Mouse (Mus musculus): ENCODE data around the gene Csk. TPM values are rescaled to one million over a fixed set of nuclear protein-coding genes. Genes with fewer than 3 reads are reported as not detected.

Csk gene
- polyA plus RNA-seq, 1 experiment from 2014 or later: 41.1 TPM

DNA sequence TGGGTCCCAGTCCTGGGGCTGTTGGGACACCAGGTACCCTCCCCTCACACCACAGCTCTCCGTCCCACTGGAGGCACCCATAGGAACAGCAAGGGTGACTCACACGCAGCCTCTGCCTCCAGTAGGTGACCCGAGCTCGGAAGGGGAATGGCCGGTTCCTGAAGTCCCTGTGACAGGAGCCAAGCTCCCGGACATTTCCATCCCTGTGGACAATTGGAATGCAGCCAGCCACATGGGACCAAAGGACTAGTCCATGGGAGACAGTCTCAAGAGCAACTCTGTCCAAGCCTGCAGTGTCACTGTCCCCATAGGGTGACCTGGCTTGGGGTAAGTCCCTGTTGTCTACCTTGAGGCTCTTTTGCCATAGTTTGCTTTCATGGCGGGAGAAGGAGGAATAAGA, 39.5 kb downstream of the Csk start:
- Histone ChIP-seq H3K9ac (no peak overlapping the region), H3K4me3 (no peak overlapping the region), H3K4me1 (no peaks in the 10 kb centered on the region), H3K9me3 (no peaks in the 10 kb centered on the region), H3K27ac (no peak overlapping the region), H3K27me3 (no peaks in the 10 kb centered on the region), H3K36me3 (no peaks in the 10 kb centered on the region), H3K4me2 (replicated peaks) (no peak overlapping the region)
- 90% methylated on average over 7 of the region's 7 CpGs for WGBS
- no peak for ATAC-seq (ENCODE audit: insufficient number of reproducible peaks, insufficient read depth, low FRiP score, low TSS enrichment)

DNA sequence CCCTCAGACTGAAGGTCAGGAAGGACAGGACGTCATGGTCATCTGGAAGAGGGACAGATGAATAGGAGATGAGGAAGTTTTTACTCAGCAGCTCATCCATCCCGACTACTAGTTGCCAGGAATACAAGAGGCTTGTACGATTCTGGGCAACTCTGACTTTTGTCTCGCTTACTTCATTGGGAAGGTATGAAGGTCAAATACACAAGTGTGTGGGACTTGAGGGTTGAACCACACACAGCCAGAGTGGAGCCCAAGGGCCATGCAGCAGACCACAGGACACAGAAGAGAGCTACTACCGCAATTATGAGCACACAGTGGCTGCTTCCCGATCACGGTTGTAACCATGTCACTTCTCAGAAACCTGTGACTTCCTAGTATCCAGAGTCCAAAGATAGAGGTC, 40.8 kb downstream of the Csk start:
- Histone ChIP-seq H3K4me1 (no peaks in the 10 kb centered on the region), H3K4me2 (replicated peaks) (no peak overlapping the region), H3K9me3 (no peaks in the 10 kb centered on the region), H3K4me3 (no peak overlapping the region), H3K27ac (no peak overlapping the region), H3K36me3 (no peaks in the 10 kb centered on the region), H3K27me3 (no peaks in the 10 kb centered on the region), H3K9ac (no peak overlapping the region)
- no peak for ATAC-seq (ENCODE audit: insufficient number of reproducible peaks, insufficient read depth, low FRiP score, low TSS enrichment)
- 77% methylated on average over 7 of the region's 7 CpGs for WGBS

DNA sequence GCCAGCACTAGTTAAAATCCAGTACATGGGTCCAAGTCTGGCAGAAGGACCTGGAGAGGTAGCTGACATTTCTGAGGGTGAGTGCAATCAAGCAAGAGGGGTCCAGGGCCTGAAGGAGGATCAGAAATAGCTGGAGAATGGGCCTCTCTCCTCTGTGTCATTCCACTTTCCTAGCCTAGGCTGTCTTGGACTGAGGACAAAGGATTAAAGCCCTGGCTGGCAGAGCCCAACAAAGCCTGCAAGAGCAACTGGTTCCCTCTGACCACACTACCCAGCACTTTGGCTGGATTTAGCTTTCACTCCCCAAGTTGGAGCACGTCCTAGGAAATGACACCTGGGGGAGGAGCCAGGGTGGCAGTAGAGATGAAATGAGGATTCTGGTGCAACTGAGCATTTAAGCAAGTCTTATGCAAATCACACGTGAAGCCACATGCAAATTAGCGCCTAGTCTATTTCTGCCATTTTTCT, 43.0 kb downstream of the Csk start:
- Histone ChIP-seq H3K4me1 (peaks cover 9% of the 10 kb centered on the region; the same call in 1 of the 2 replicates), H3K36me3 (no peaks in the 10 kb centered on the region), H3K27ac (no peak overlapping the region), H3K9ac (no peak overlapping the region), H3K27me3 (peaks cover 5% of the 10 kb centered on the region; the same call in 1 of the 2 replicates), H3K9me3 (no peaks in the 10 kb centered on the region), H3K4me3 (no peak overlapping the region), H3K4me2 (replicated peaks) (no peak overlapping the region)
- no peak for ATAC-seq (ENCODE audit: insufficient number of reproducible peaks, insufficient read depth, low FRiP score, low TSS enrichment)
- 54% methylated on average over 3 of the region's 3 CpGs for WGBS

DNA sequence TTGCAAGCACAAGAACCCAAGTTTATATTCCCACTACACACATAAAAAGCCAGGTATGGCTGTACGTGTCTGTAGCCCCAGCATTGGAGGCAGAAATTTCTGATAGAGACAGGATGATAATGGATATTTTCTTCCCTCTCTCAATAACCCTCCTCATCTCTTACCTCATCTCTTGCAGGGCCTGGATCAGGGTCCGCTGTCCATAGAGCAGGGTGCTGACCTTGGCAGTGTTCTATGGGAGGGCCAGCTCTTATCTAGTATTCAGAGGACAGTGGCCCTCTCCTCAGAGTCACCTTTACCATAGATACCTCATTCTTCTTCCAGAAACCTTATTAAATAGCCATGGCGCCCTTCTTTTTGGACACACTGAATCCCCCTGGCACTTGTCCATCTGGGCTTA, 43.6 kb downstream of the Csk start:
- H3K36me3 ChIP-seq: no peaks in the 10 kb centered on the region
- no peak overlapping the region for H3K9ac ChIP-seq
- peaks cover 9% of the 10 kb centered on the region; the same call in 1 of the 2 replicates for H3K4me1 ChIP-seq
- no peak for ATAC-seq (ENCODE audit: insufficient number of reproducible peaks, insufficient read depth, low FRiP score, low TSS enrichment)
- H3K4me3 ChIP-seq: no peak overlapping the region
- peaks cover 7% of the 10 kb centered on the region; the same call in 1 of the 2 replicates for H3K27me3 ChIP-seq
- H3K4me2 ChIP-seq (replicated peaks): no peak overlapping the region
- H3K9me3 ChIP-seq: no peaks in the 10 kb centered on the region
- 56% methylated on average over 3 of the region's 3 CpGs for WGBS
- no peak overlapping the region for H3K27ac ChIP-seq

DNA sequence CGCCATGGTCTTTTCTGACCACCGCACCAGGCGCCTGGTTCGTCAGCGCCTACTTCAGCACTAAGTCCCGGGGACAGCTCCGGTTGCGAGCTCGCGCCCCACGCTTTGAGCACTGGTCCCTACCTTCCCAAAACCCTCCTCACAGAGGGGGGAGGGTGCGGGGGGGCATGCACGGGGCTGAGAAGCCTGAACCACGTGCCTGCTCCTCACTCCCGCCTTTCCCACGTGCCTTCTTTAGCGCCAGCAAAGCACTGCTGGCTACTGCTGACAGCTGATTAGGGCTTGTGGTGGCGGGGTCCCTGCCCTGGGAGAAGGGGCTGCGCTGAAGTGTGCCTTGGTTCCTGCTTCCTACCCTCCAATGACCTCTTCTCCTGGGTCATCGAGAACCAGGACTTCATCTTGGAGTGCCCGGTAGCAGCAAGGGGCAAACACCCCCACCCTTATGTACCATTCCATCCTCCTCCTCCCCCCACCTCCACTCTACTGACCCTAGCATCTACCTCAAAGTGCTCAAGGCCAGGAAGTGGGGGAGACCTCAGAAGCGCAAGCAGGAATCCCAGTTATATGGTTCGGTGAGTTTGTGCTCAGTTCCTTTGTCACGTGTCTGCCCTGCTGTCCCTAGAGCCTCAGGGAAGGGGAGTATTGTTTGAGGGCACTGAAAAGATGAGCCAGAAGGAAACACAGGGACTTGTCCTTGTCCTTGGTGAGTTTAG, 47.1 kb downstream of the Csk start, which contains the start of gene Cplx3:
Gene Cplx3 (minus strand): TSS at position 143 of the 713 bp plus-strand sequence.
- H3K27me3 ChIP-seq: peaks cover 12% of the 10 kb centered on the region; the same call in 1 of the 2 replicates
- H3K27ac ChIP-seq: no peak within 1 kb of the TSS
- H3K4me1 ChIP-seq: peaks cover 9% of the 10 kb centered on the region; the same call in 1 of the 2 replicates
- ATAC-seq (ENCODE audit: insufficient number of reproducible peaks, insufficient read depth, low FRiP score, low TSS enrichment): peak; percentile 82; the same call in 1 of the 2 replicates
- no peak within 1 kb of the TSS for H3K4me3 ChIP-seq
- peak within 1 kb of the TSS; percentile 29 for H3K4me2 ChIP-seq (replicated peaks)
- no peak within 1 kb of the TSS for H3K9ac ChIP-seq
- H3K9me3 ChIP-seq: no peaks in the 10 kb centered on the region
- no peaks in the 10 kb centered on the region for H3K36me3 ChIP-seq
- 5% methylated on average over 24 of the region's 24 CpGs for WGBS

DNA sequence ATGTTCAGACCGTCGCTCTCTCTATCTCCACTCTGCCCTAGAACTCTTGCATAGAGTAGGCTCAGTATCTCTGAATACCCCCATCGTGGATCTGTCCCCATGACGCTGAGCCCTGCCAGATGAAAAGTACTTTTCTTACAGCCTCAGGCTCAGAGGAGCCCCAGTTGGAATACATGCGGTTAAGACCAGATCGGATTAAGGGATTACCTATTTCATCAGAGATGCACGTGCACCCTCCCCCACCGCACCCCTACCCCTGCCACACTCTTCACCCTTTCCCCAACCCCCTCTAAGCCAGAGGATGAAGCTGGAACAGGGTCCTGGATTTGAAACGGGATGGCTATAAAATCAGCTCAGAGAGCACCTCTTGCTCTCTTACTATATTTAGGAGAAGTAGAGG, 47.9 kb downstream of the Csk start:
- Histone ChIP-seq H3K36me3 (no peaks in the 10 kb centered on the region), H3K4me1 (peaks cover 14% of the 10 kb centered on the region), H3K27me3 (peaks cover 12% of the 10 kb centered on the region; the same call in 1 of the 2 replicates), H3K4me2 (replicated peaks) (no peak overlapping the region), H3K9me3 (no peaks in the 10 kb centered on the region), H3K27ac (no peak overlapping the region), H3K4me3 (no peak overlapping the region), H3K9ac (no peak overlapping the region)
- WGBS: 12% methylated on average over 9 of the region's 9 CpGs
- no peak for ATAC-seq (ENCODE audit: insufficient number of reproducible peaks, insufficient read depth, low FRiP score, low TSS enrichment)

DNA sequence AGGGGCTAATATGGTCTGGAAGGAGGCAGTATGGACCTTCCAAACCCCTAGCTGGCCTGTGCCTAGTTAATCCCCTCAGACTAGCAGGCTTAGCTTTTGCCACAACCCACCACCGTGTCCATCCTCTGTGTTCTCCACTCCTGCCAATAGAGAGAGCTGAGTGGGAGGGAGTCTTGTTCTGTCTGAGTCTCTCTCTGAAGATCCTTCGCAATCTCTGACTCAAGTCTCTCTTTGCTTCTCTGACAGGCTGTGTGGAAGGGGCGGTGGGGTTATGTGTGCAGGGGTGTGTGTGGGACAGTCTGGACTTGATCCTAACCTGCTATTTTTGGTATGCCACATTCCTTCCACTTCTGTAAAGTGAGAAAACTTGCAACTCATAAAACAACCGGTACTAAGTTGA, 48.6 kb downstream of the Csk start:
- Histone ChIP-seq H3K36me3 (no peaks in the 10 kb centered on the region), H3K27me3 (peaks cover 12% of the 10 kb centered on the region; the same call in 1 of the 2 replicates), H3K4me1 (peaks cover 18% of the 10 kb centered on the region), H3K9ac (no peak overlapping the region), H3K9me3 (no peaks in the 10 kb centered on the region), H3K4me2 (replicated peaks) (no peak overlapping the region), H3K27ac (no peak overlapping the region), H3K4me3 (no peak overlapping the region)
- 77% methylated on average over 4 of the region's 4 CpGs for WGBS
- ATAC-seq (ENCODE audit: insufficient number of reproducible peaks, insufficient read depth, low FRiP score, low TSS enrichment): no peak

DNA sequence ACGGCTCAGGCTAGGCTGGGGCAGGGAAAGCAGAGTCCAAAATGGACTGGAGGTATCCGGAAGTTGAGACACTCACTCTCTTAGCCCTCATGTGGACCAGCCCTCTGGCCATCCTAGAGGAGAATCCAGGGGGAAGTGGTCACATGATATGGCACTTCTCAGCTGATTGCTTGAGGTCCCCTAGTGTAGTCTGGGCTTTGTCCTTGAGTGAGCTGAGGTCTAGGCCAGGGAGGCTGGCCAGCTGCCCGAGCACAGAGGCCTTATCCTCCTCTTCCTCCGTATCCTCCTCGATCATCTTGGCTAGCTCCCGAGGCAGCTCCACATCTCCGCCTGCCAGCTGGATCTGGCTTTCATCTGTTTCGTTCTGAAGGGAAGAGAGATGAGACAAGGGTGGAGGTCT, 51.3 kb downstream of the Csk start:
- peaks cover 12% of the 10 kb centered on the region; the same call in 1 of the 2 replicates for H3K27me3 ChIP-seq
- ATAC-seq (ENCODE audit: insufficient number of reproducible peaks, insufficient read depth, low FRiP score, low TSS enrichment): no peak
- H3K9me3 ChIP-seq: no peaks in the 10 kb centered on the region
- no peak overlapping the region for H3K4me3 ChIP-seq
- no peaks in the 10 kb centered on the region for H3K36me3 ChIP-seq
- no peak overlapping the region for H3K27ac ChIP-seq
- H3K9ac ChIP-seq: no peak overlapping the region
- 63% methylated on average over 8 of the region's 8 CpGs for WGBS
- peaks cover 30% of the 10 kb centered on the region for H3K4me1 ChIP-seq
- no peak overlapping the region for H3K4me2 ChIP-seq (replicated peaks)

DNA sequence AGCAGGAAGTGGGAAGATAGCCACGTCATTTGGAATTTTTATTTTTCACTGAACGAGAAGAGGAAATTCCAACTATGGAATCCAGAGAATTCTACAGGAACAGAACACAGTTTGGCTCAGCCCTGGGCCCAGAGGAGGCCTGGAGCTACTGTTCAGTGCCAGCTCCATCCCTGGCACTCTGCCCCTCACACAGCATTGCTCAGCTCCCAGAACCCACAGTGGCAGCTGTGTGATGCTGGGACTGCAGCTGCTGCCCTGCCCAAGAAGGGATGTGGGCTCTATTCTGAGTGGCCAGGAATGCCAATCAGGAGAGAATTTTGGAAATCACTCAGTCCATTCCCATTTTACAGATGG, 52.1 kb downstream of the Csk start:
- H3K9me3 ChIP-seq: no peaks in the 10 kb centered on the region
- H3K27ac ChIP-seq: no peak overlapping the region
- 47% methylated on average over 2 of the region's 2 CpGs for WGBS
- no peak overlapping the region for H3K4me3 ChIP-seq
- H3K4me2 ChIP-seq (replicated peaks): no peak overlapping the region
- ATAC-seq (ENCODE audit: insufficient number of reproducible peaks, insufficient read depth, low FRiP score, low TSS enrichment): no peak
- no peak overlapping the region for H3K9ac ChIP-seq
- H3K4me1 ChIP-seq: peaks cover 25% of the 10 kb centered on the region
- H3K27me3 ChIP-seq: peaks cover 12% of the 10 kb centered on the region; the same call in 1 of the 2 replicates
- no peaks in the 10 kb centered on the region for H3K36me3 ChIP-seq

DNA sequence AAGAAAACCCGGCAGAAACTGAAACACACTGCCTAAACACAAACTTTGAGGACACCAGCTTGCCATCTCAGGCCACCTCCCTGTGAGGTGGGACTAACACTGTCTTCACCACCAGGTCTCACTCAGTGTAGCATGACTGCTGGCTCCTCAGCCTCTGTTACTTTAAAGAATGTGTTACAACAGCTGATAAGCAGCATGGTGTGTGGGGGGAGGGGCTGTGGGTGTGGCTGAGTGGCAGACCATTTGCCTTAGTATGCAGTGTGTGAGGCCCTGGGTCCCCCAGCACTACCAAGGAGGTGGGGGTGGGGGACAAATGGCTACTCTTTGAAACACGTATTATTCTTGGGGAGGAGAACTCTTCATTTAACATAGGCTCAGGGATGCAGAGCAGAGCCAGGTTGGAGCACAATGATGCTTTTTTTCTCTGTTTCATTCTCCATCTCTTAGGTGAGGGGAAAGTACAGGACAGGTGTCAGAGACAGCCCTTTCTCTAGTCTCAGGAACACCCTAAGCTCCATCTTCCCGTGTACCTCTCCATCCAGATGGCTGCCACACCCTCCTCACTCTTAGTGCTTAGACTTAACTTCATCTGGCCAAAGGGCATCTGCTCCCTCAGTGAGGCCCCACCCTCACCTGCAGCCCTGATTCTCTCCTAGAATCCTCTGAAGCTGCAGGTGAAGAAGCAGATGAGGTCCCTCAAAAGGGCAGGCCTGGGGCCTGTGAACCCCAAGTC, 52.6 kb downstream of the Csk start:
- Histone ChIP-seq H3K9me3 (no peaks in the 10 kb centered on the region), H3K36me3 (no peaks in the 10 kb centered on the region), H3K4me3 (no peak overlapping the region), H3K27ac (no peak overlapping the region), H3K4me2 (replicated peaks) (no peak overlapping the region), H3K4me1 (peaks cover 22% of the 10 kb centered on the region), H3K27me3 (peaks cover 7% of the 10 kb centered on the region; the same call in 1 of the 2 replicates), H3K9ac (no peak overlapping the region)
- no peak for ATAC-seq (ENCODE audit: insufficient number of reproducible peaks, insufficient read depth, low FRiP score, low TSS enrichment)
- 14% methylated on average over 3 of the region's 3 CpGs for WGBS

DNA sequence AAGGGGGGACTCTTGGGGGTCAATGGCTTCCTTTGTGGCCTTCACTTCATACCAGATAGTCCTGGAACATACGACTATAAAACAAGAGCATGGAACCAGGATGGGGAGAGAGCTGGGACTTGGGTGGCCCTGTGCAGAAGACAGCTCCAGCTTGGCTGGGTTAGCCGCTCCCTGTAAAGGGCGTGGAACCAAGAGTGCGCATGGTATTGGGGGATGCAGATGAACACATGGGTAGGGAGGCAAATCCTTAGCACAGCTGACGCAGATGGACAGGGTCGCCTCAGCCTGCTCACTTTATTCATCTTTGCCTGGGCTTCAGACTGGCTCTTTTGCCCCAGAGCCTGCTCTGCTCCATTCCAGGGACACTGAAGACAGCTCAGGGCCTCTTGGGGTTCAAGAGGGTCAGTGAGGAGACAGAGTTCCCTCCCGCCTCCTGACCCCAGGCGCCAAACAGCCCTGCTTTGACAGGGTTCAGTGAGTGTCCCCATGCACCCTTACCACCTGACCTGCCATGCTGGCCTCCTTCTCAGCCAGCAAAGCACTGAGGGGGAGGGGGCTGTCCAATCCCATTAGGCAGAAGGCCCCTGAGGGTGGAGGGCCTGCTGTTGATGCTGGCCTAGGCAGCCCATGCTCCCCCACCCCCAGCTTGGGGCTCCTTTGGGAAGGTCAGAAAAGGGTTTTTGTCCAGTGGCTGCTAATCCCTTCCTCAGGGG, 54.4 kb downstream of the Csk start:
- Histone ChIP-seq H3K27ac (no peak overlapping the region), H3K4me1 (peaks cover 22% of the 10 kb centered on the region), H3K4me3 (no peak overlapping the region), H3K27me3 (no peaks in the 10 kb centered on the region), H3K4me2 (replicated peaks) (no peak overlapping the region), H3K9me3 (no peaks in the 10 kb centered on the region), H3K9ac (no peak overlapping the region), H3K36me3 (peaks cover 15% of the 10 kb centered on the region)
- WGBS: 33% methylated on average over 8 of the region's 8 CpGs
- ATAC-seq (ENCODE audit: insufficient number of reproducible peaks, insufficient read depth, low FRiP score, low TSS enrichment): no peak; the same call in 1 of the 2 replicates

Data from embryonic facial prominence, embryonic 12.5 days (tissue).